Mouse (Mus musculus): Measurements from ENCODE around the gene Hrct1. TPM values are rescaled to one million over a fixed set of nuclear protein-coding genes. Genes with fewer than 3 reads are reported as not detected.

Hrct1 gene
- polyA plus RNA-seq, 1 experiment: 0.69 TPM

GRCm38 (mm10) chr4:43695249-43695671, 31.7 kb upstream of the Hrct1 start:
- H3K27me3 ChIP-seq (ENCODE audit: control insufficient read depth, insufficient read depth, low read length): no peaks in the 10 kb centered on the region
- no peak for TF ChIP-seq POLR2A (IDR thresholded peaks at IDR 0.05; ENCODE audit: low read depth, low read length)
- no peak for TF ChIP-seq CTCF (IDR thresholded peaks at IDR 0.05; ENCODE audit: extremely low read depth, insufficient read depth, insufficient read length, insufficient replicate concordance)
- H3K36me3 ChIP-seq (ENCODE audit: control insufficient read depth, insufficient read depth, low read length): no peaks in the 10 kb centered on the region
- no peak overlapping the region for H3K27ac ChIP-seq (ENCODE audit: insufficient read depth, low read length)
- 64% methylated on average over 9 of the region's 9 CpGs for WGBS
- H3K4me1 ChIP-seq (ENCODE audit: control insufficient read depth, insufficient read depth, insufficient read length): no peaks in the 10 kb centered on the region
- DNase-seq (ENCODE audit: low read depth in 1 of 2, low spot score in 2 of 2): no peak
- no peak overlapping the region for H3K4me3 ChIP-seq (ENCODE audit: extremely low read depth, insufficient read depth, insufficient read length)

- Histone ChIP-seq H3K36me3 (ENCODE audit: control insufficient read depth, insufficient read depth, low read length) (no peaks in the 10 kb centered on the region), H3K27me3 (ENCODE audit: control insufficient read depth, insufficient read depth, low read length) (no peaks in the 10 kb centered on the region), H3K27ac (ENCODE audit: insufficient read depth, low read length) (no peak overlapping the region), H3K4me1 (ENCODE audit: control insufficient read depth, insufficient read depth, insufficient read length) (no peaks in the 10 kb centered on the region), H3K4me3 (ENCODE audit: extremely low read depth, insufficient read depth, insufficient read length) (no peak overlapping the region)
- TF ChIP-seq CTCF (IDR thresholded peaks at IDR 0.05; ENCODE audit: extremely low read depth, insufficient read depth, insufficient read length, insufficient replicate concordance) (no peak), POLR2A (IDR thresholded peaks at IDR 0.05; ENCODE audit: low read depth, low read length) (no peak)
- WGBS: 94% methylated on average over 13 of the region's 13 CpGs
- DNase-seq (ENCODE audit: low read depth in 1 of 2, low spot score in 2 of 2): no peak
These were observed 30.4 kb upstream of the Hrct1 start for GRCm38 (mm10) chr4:43696561-43696960.

GRCm38 (mm10) chr4:43700707-43701106, 26.3 kb upstream of the Hrct1 start, which contains the start of gene Olfr70:
TSS of gene Olfr70 (minus strand) at chr4:43700807.
- H3K27me3 ChIP-seq (ENCODE audit: control insufficient read depth, insufficient read depth, low read length): no peaks in the 10 kb centered on the region
- WGBS: 92% methylated on average over 6 of the region's 6 CpGs
- no peaks in the 10 kb centered on the region for H3K4me1 ChIP-seq (ENCODE audit: control insufficient read depth, insufficient read depth, insufficient read length)
- H3K36me3 ChIP-seq (ENCODE audit: control insufficient read depth, insufficient read depth, low read length): no peaks in the 10 kb centered on the region
- TF ChIP-seq CTCF (IDR thresholded peaks at IDR 0.05; ENCODE audit: extremely low read depth, insufficient read depth, insufficient read length, insufficient replicate concordance): no peak
- no peak for TF ChIP-seq POLR2A (IDR thresholded peaks at IDR 0.05; ENCODE audit: low read depth, low read length)
- DNase-seq (ENCODE audit: low read depth in 1 of 2, low spot score in 2 of 2): no peak
- H3K4me3 ChIP-seq (ENCODE audit: extremely low read depth, insufficient read depth, insufficient read length): no peak within 1 kb of the TSS
- H3K27ac ChIP-seq (ENCODE audit: insufficient read depth, low read length): no peak within 1 kb of the TSS

GRCm38 (mm10) chr4:43703439-43703838, 23.5 kb upstream of the Hrct1 start:
- 81% methylated on average over 6 of the region's 6 CpGs for WGBS
- no peak overlapping the region for H3K4me3 ChIP-seq (ENCODE audit: extremely low read depth, insufficient read depth, insufficient read length)
- TF ChIP-seq CTCF (IDR thresholded peaks at IDR 0.05; ENCODE audit: extremely low read depth, insufficient read depth, insufficient read length, insufficient replicate concordance) (peak; percentile 7; the same call in 1 of the 2 replicates), POLR2A (IDR thresholded peaks at IDR 0.05; ENCODE audit: low read depth, low read length) (no peak)
- DNase-seq (ENCODE audit: low read depth in 1 of 2, low spot score in 2 of 2): no peak
- H3K36me3 ChIP-seq (ENCODE audit: control insufficient read depth, insufficient read depth, low read length): no peaks in the 10 kb centered on the region
- no peaks in the 10 kb centered on the region for H3K27me3 ChIP-seq (ENCODE audit: control insufficient read depth, insufficient read depth, low read length)
- no peaks in the 10 kb centered on the region for H3K4me1 ChIP-seq (ENCODE audit: control insufficient read depth, insufficient read depth, insufficient read length)
- no peak overlapping the region for H3K27ac ChIP-seq (ENCODE audit: insufficient read depth, low read length)

GRCm38 (mm10) chr4:43703851-43704250, 23.1 kb upstream of the Hrct1 start:
- H3K36me3 ChIP-seq (ENCODE audit: control insufficient read depth, insufficient read depth, low read length): no peaks in the 10 kb centered on the region
- DNase-seq (ENCODE audit: low read depth in 1 of 2, low spot score in 2 of 2): no peak
- H3K27ac ChIP-seq (ENCODE audit: insufficient read depth, low read length): no peak overlapping the region
- no peaks in the 10 kb centered on the region for H3K4me1 ChIP-seq (ENCODE audit: control insufficient read depth, insufficient read depth, insufficient read length)
- 75% methylated on average over 8 of the region's 8 CpGs for WGBS
- H3K4me3 ChIP-seq (ENCODE audit: extremely low read depth, insufficient read depth, insufficient read length): no peak overlapping the region
- H3K27me3 ChIP-seq (ENCODE audit: control insufficient read depth, insufficient read depth, low read length): no peaks in the 10 kb centered on the region
- TF ChIP-seq POLR2A (IDR thresholded peaks at IDR 0.05; ENCODE audit: low read depth, low read length): no peak
- no peak for TF ChIP-seq CTCF (IDR thresholded peaks at IDR 0.05; ENCODE audit: extremely low read depth, insufficient read depth, insufficient read length, insufficient replicate concordance)

- Histone ChIP-seq H3K4me3 (ENCODE audit: extremely low read depth, insufficient read depth, insufficient read length) (no peak overlapping the region), H3K27ac (ENCODE audit: insufficient read depth, low read length) (no peak overlapping the region), H3K36me3 (ENCODE audit: control insufficient read depth, insufficient read depth, low read length) (no peaks in the 10 kb centered on the region), H3K27me3 (ENCODE audit: control insufficient read depth, insufficient read depth, low read length) (no peaks in the 10 kb centered on the region), H3K4me1 (ENCODE audit: control insufficient read depth, insufficient read depth, insufficient read length) (no peaks in the 10 kb centered on the region)
- TF ChIP-seq POLR2A (IDR thresholded peaks at IDR 0.05; ENCODE audit: low read depth, low read length) (no peak), CTCF (IDR thresholded peaks at IDR 0.05; ENCODE audit: extremely low read depth, insufficient read depth, insufficient read length, insufficient replicate concordance) (no peak)
- DNase-seq (ENCODE audit: low read depth in 1 of 2, low spot score in 2 of 2): no peak
- 89% methylated on average over 13 of the region's 13 CpGs for WGBS
These were observed 21.0 kb upstream of the Hrct1 start for GRCm38 (mm10) chr4:43705991-43706390.

GRCm38 (mm10) chr4:43709869-43710268, 17.1 kb upstream of the Hrct1 start, which contains the start of gene Olfr71:
TSS of gene Olfr71 (minus strand) at chr4:43710255.
- 57% methylated on average over 6 of the region's 6 CpGs for WGBS
- no peak for TF ChIP-seq POLR2A (IDR thresholded peaks at IDR 0.05; ENCODE audit: low read depth, low read length)
- no peak for TF ChIP-seq CTCF (IDR thresholded peaks at IDR 0.05; ENCODE audit: extremely low read depth, insufficient read depth, insufficient read length, insufficient replicate concordance)
- no peak for DNase-seq (ENCODE audit: low read depth in 1 of 2, low spot score in 2 of 2)
- H3K36me3 ChIP-seq (ENCODE audit: control insufficient read depth, insufficient read depth, low read length): no peaks in the 10 kb centered on the region
- H3K27ac ChIP-seq (ENCODE audit: insufficient read depth, low read length): no peak within 1 kb of the TSS
- no peaks in the 10 kb centered on the region for H3K4me1 ChIP-seq (ENCODE audit: control insufficient read depth, insufficient read depth, insufficient read length)
- no peak within 1 kb of the TSS for H3K4me3 ChIP-seq (ENCODE audit: extremely low read depth, insufficient read depth, insufficient read length)
- H3K27me3 ChIP-seq (ENCODE audit: control insufficient read depth, insufficient read depth, low read length): no peaks in the 10 kb centered on the region

All from spleen, adult 2 months (tissue).